Mouse (Mus musculus) heart, postnatal 36 days (tissue): ENCODE results near the gene Snap91. TPM values are rescaled to one million over a fixed set of nuclear protein-coding genes. Genes with fewer than 3 reads are reported as not detected.
A peak's percentile ranks its signal among the peaks of the same experiment; 100 is the strongest.

Source experiments
- DNase-seq, 2 experiments: peaks; one replicate each; pipeline ENCODE4 v3.0.0; 2021 to 2022
- intact Hi-C: fragments of 180-260 bp; cut with DNase I; formaldehyde crosslinking; loops from one replicate; pipeline ENCODE4 v1.15.1; 2025
- total RNA-seq, 2 experiments: library from RNA; stranded (reverse); gene quantifications; 2 replicates each; pipeline ENCODE4 v1.2.3; 2021

Gene Snap91
- total RNA-seq, 2 experiments from 2014 or later, result 7.3 to 8.9 TPM

- intact Hi-C loops, result no loop called here
Measured at GRCm38 (mm10) chr9:86762477-86763376, 117.7 kb downstream of the Snap91 start.

GRCm38 (mm10) chr9:86745926-86746581, 134.4 kb downstream of the Snap91 start:
- intact Hi-C loops, result loop anchor here (1.0 kb wide), 1 partner anchor 153 kb away; no protein-coding TSS in a partner anchor
- DNase-seq, result peak; percentile 42 to 43

More at GRCm38 (mm10) chr9:86762477-86763376, 117.7 kb downstream of the Snap91 start:
- DNase-seq, result no peak

DNA sequence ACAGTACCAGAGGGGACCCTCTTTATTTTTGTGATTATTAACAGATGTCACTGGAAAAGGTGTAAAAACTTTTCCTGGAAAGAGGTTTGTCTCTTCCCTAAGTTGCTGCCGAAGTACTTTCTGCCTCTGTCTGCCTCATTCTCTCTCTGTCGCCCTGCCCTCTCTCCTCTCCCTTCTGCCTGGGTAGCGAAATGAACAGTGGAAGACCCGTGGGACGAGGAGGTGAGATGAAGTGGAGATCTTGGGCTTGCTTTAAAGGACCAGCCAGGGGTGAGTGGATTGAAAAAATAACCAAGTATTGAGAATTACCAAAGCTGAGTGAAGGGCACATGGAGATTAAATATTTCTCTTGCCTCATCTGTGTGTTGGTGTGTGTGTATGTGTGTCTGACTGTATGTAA, 136.4 kb downstream of the Snap91 start:
- intact Hi-C loops, result loop anchor here (5.0 kb wide), 1 partner anchor 102 kb away; no protein-coding TSS in a partner anchor
- no peak for DNase-seq

- intact Hi-C loops, result loop anchor here (5.0 kb wide), 1 partner anchor 101 kb away; no protein-coding TSS in a partner anchor
- DNase-seq, result no peak
Measured at GRCm38 (mm10) chr9:86742959-86743911, 137.2 kb downstream of the Snap91 start, which contains the start of gene Prss35. Gene Prss35, plus strand, starts transcription at chr9:86743649.

- intact Hi-C loops, result loop anchor here (5.0 kb wide), 1 partner anchor 98 kb away; no protein-coding TSS in a partner anchor
- no peak for DNase-seq
Measured at GRCm38 (mm10) chr9:86739971-86740370, 140.5 kb downstream of the Snap91 start.

GRCm38 (mm10) chr9:86738801-86739200, 141.7 kb downstream of the Snap91 start:
- intact Hi-C loops, result no loop called here
- no peak for DNase-seq

- intact Hi-C loops, result no loop called here
Measured at GRCm38 (mm10) chr9:86738067-86738466, 142.4 kb downstream of the Snap91 start.

DNA sequence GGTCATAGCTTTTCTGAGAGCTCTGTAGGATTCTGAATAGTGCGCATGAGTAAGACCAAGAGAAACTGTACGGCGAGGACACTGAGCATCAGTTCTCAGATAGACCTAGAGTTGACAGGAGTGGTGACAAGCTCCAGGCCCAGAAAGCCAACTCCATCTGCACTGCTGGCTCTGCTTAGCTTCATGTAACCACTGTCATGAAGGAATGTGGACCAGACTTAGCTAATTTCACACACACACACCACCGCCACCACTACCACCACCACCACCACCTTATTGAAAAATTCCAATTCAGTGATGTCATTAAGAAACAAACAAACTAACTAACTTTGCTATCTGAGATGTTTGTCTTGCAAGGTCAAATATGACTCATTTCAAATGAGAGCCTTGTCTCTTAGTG, 143.5 kb downstream of the Snap91 start:
- no peak for DNase-seq
- intact Hi-C loops, result no loop called here

More at GRCm38 (mm10) chr9:86738067-86738466, 142.4 kb downstream of the Snap91 start:
- no peak for DNase-seq

GRCm38 (mm10) chr9:86734795-86735194, 145.7 kb downstream of the Snap91 start:
- intact Hi-C loops, result no loop called here
- no peak for DNase-seq

GRCm38 (mm10) chr9:86734357-86734756, 146.1 kb downstream of the Snap91 start:
- intact Hi-C loops, result no loop called here
- no peak for DNase-seq

- intact Hi-C loops, result no loop called here
Measured at GRCm38 (mm10) chr9:86729811-86730210, 150.6 kb downstream of the Snap91 start.

DNA sequence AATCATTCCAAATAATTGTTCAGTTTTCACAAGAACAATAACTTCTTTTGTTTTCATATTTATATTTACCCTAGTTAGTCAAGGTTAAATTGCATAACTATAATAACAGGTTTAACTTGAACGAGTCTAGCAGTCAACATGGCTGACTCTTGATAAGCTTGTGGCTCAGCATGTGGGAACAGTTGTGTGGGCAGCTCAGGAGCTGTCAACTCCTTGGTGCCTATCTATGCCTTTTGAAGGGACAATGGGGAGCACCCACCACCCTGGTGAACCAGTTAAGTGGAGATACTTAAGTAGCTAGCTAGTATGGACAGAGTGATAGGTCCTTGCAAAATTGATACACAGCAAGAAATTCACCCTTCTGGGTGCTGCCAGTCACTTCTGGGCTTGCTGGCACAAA, 151.4 kb downstream of the Snap91 start:
- intact Hi-C loops, result no loop called here
- no peak for DNase-seq

More at GRCm38 (mm10) chr9:86729811-86730210, 150.6 kb downstream of the Snap91 start:
- no peak for DNase-seq

DNA sequence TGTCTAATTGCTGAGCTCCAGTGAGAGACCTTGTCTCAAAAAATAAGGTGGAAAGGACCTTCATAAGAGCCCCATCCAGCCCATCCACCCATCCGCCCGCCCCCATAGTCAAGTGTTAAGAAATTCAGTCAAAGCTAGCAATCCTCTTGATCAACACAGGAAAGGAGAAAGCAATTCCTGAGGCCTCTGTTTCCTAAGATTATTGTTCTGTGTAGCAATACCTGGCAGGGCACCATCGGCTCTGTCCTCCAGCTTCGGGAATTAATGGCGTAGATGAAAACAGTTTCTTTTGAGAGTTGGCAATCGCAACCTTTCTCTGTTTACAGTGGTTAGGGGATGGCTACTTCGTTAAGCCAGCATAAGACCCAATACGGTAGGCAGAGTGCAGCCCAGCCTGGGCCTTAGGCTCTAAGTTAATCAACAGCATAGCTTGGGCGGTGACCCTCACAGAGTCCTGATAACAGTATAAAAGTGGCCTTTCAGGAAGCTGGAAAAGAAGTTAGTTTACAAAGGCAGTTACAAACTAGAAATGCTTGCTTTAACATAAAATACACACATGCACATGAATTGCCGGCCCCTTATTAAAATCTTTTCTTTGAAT, 152.1 kb downstream of the Snap91 start:
- intact Hi-C loops, result no loop called here

GRCm38 (mm10) chr9:86726381-86726720, 154.1 kb downstream of the Snap91 start:
- DNase-seq, result no peak
- intact Hi-C loops, result no loop called here

More for the DNA sequence above, 152.1 kb downstream of the Snap91 start:
- no peak for DNase-seq

DNA sequence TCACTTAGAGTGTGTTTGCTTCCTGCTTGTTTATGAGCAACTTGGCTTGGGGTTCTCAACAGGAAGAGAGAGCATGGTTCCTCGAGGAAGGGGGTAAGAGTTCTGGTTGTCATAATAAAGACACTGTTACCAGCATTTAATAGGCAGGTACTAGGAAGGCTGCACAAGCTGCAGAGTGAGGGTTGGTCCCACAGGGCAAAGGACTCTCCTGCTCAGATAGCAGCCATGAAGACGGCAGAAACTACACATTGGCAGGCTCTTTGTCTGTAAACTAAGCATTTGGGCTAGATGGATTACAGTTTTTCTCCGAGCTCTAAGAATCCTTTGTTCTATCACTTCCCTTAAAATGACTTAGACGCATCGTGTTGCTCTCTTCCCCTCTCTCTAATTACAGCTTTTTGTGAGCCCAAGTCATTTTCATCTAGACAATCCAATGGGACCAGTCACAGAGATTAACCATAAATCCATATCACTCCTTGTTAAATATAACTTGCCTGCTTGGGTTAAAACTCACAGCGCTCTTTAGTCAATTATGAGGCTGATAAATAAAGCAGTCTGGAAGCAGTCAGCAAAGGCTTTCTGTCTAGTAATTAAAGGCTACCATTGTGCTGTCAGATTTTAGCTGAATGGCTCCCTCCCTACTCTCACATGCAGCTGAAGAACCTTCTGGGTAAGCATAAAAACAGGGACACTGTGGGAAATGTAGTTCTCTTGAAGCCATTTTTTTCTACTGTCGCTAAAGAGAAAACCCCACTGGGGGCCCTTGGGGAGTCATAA, 154.7 kb downstream of the Snap91 start:
- intact Hi-C loops, result no loop called here
- DNase-seq, result no peak

- intact Hi-C loops, result no loop called here
Measured at GRCm38 (mm10) chr9:86725066-86725465, 155.4 kb downstream of the Snap91 start.

DNA sequence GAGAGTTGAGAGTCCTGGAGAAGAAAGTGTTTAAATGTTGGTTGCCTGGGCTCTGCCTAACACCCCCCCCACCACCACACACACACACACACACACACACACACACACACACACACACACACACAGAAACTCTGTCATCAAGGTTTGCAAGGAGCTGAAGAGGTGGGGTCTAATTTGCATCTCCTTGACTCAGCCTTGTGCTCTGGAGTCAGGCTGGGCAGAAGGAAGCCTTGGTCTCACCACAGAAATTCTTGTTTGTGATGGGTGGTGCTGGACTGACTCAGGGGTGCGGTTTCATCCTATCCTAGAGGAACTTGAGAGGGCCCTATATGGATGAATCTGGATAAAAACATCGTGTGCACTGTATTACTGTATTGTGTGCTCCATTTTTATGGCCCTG, 159.7 kb downstream of the Snap91 start:
- intact Hi-C loops, result no loop called here
- no peak for DNase-seq

More at GRCm38 (mm10) chr9:86725066-86725465, 155.4 kb downstream of the Snap91 start:
- DNase-seq, result no peak

GRCm38 (mm10) chr9:86720227-86720626, 160.2 kb downstream of the Snap91 start:
- no peak for DNase-seq

GRCm38 (mm10) chr9:86717119-86717518, 163.3 kb downstream of the Snap91 start:
- intact Hi-C loops, result no loop called here
- DNase-seq, result no peak

More at GRCm38 (mm10) chr9:86720227-86720626, 160.2 kb downstream of the Snap91 start:
- intact Hi-C loops, result no loop called here
